Mouse (Mus musculus) forebrain, embryonic 13.5 days (tissue): ENCODE results near the gene Gabra5. TPM values are rescaled to one million over a fixed set of nuclear protein-coding genes. Genes with fewer than 3 reads are reported as not detected.

Source experiments
- ATAC-seq: fragments of 200-750 bp; cut with Nextera tagmentation; 2 replicates; pipeline ENCODE4 v1.8.0; 2017
- H3K27ac ChIP-seq: fragments of 300-500 bp; sonication (generic); 2 replicates; pipeline ENCODE4 v1.5.1; 2015; ENCODE audit warnings: inconsistent platforms, mild to moderate bottlenecking, moderate library complexity
- H3K27me3 ChIP-seq: fragments of 300-500 bp; sonication (generic); 2 replicates; pipeline ENCODE4 v1.6.1; 2015; ENCODE audit warnings: mild to moderate bottlenecking, inconsistent platforms
- H3K36me3 ChIP-seq: fragments of 300-500 bp; sonication (generic); 2 replicates; pipeline ENCODE4 v1.6.1; 2015; ENCODE audit warnings: mild to moderate bottlenecking, inconsistent platforms; ENCODE audit not compliant: poor library complexity, severe bottlenecking
- H3K4me1 ChIP-seq: fragments of 300-500 bp; sonication (generic); 2 replicates; pipeline ENCODE4 v1.6.1; 2015; ENCODE audit warnings: inconsistent platforms
- H3K4me2 ChIP-seq: fragments of 300-500 bp; sonication (generic); 2 replicates; pipeline ENCODE4 v1.6.1; 2015; ENCODE audit warnings: inconsistent platforms, mild to moderate bottlenecking, moderate library complexity
- H3K4me3 ChIP-seq: fragments of 300-500 bp; sonication (generic); 2 replicates; pipeline ENCODE4 v1.5.1; 2015; ENCODE audit warnings: mild to moderate bottlenecking, inconsistent platforms
- H3K9ac ChIP-seq: fragments of 300-500 bp; sonication (generic); 2 replicates; pipeline ENCODE4 v1.6.1; 2015; ENCODE audit warnings: mild to moderate bottlenecking, inconsistent platforms
- H3K9me3 ChIP-seq: fragments of 300-500 bp; sonication (generic); replicated peaks from 2 replicates; pipeline ENCODE4 v1.6.1; 2016; ENCODE audit warnings: inconsistent platforms
- WGBS: fragments of 180-500 bp; shearing (Covaris S2); methylation state at CpG from one replicate; pipeline ENCODE4 v1.1.7; 2015; 5-methylcytosine and 5-hydroxymethylcytosine counted together
- polyA plus RNA-seq: library from polyadenylated mRNA; unstranded; fragments of >200 nt; fragmentation: Nextera tagmentation; extraction: Ambion mirVana; gene quantifications from 2 replicates; pipeline ENCODE4 v1.2.1, GENCODE M21; 2015

Gene Gabra5
- polyA plus RNA-seq, 1 experiment from 2014 or later = 5.7 TPM

DNA sequence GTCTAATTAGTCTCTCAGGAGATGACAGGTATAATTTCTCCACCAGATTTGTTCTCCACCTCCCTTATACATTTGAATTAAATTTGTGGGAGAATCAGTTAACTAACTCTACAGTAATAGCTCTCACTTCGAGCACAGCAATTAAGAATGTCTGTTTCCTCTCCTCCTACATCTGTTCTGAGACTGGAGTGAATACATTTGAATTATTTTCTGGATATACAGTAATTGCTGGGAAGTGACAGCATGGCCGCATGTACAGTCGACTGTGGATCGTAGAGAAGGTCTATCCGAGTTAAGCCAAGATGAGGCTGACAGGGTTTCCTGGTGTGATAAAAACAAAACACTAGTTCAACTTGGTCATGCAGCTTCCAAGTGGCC lies 143.9 kb downstream of the Gabra5 start:
- peak overlapping the region; percentile 6; the same call in 1 of the 2 replicates for H3K27ac ChIP-seq
- WGBS = 76% methylated on average over 5 of the region's 5 CpGs
- H3K27me3 ChIP-seq = no peaks in the 10 kb centered on the region
- no peaks in the 10 kb centered on the region for H3K36me3 ChIP-seq
- H3K9me3 ChIP-seq = no peaks in the 10 kb centered on the region
- ATAC-seq = peak; percentile 90
- no peak overlapping the region for H3K9ac ChIP-seq
- no peaks in the 10 kb centered on the region for H3K4me1 ChIP-seq
- no peak overlapping the region for H3K4me3 ChIP-seq
- no peak overlapping the region for H3K4me2 ChIP-seq

DNA sequence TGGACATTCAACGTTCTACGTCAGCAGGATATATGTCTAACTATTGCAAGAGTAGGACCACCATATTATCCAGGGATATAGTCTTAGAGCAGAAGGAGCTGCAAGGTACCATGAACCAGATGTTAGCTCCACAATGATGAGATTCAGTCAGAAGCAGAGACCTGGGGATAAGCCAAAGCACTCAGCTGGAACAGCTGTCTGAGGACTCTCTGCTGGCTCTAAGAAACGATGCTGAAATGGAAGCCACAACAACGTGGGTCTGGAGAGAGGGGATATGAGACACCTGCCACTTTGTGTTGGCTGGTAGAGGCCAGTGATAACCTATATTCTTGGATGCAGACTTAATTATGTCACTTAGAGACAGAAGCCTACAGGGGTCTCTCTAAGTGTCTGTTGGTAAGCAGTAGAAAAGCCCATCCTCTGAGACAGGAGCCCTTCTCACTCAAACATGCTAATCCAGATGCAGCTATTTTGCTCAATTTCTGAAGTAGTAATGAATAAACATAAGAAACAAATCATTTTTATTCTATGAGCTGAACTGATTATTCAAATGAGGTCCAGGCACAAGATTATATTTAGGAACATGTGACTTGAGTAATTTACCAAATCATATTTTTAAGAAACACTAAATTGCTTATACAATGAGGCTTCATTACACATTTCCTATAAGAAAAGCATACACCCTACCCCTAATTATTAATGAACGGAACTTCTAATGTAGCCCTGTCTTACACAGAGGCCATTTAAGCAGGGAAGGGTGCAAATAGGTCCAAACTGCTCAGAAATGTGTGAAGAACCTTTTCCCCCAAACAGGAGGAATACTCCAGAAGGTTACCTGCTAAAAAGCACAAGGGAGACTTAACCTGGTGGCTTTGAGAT lies 144.5 kb downstream of the Gabra5 start:
- Histone ChIP-seq H3K4me2 (no peak overlapping the region), H3K4me3 (no peak overlapping the region), H3K9ac (no peak overlapping the region), H3K27ac (peak overlapping the region; percentile 48; the same call in 1 of the 2 replicates), H3K4me1 (no peaks in the 10 kb centered on the region), H3K36me3 (no peaks in the 10 kb centered on the region), H3K27me3 (no peaks in the 10 kb centered on the region), H3K9me3 (no peaks in the 10 kb centered on the region)
- peak; percentile 80 for ATAC-seq
- 83% methylated on average over 5 of the region's 5 CpGs for WGBS

DNA sequence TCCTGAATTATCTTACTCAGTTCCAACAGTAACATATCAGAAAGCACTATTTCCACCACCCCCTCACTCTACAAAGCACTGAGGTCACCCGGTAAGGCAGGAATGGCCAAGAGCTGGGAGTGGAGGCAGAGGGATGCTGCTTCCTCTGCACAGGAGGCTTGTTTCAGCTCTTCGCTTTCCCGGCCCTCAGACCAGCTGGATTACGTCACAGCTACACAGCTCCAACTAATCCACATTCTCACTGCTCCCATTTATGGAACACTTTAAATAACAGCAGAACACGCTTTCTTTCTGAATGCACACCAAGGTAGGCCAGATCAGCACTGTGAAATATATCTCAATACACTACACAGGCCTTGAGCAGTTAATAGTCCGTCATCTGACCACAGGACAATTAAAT lies 146.0 kb downstream of the Gabra5 start:
- no peaks in the 10 kb centered on the region for H3K9me3 ChIP-seq
- ATAC-seq = no peak
- H3K4me1 ChIP-seq = no peaks in the 10 kb centered on the region
- H3K36me3 ChIP-seq = no peaks in the 10 kb centered on the region
- H3K27me3 ChIP-seq = no peaks in the 10 kb centered on the region
- H3K4me3 ChIP-seq = no peak overlapping the region
- no peak overlapping the region for H3K27ac ChIP-seq
- H3K4me2 ChIP-seq = no peak overlapping the region
- 88% methylated on average over 6 of the region's 6 CpGs for WGBS
- no peak overlapping the region for H3K9ac ChIP-seq

DNA sequence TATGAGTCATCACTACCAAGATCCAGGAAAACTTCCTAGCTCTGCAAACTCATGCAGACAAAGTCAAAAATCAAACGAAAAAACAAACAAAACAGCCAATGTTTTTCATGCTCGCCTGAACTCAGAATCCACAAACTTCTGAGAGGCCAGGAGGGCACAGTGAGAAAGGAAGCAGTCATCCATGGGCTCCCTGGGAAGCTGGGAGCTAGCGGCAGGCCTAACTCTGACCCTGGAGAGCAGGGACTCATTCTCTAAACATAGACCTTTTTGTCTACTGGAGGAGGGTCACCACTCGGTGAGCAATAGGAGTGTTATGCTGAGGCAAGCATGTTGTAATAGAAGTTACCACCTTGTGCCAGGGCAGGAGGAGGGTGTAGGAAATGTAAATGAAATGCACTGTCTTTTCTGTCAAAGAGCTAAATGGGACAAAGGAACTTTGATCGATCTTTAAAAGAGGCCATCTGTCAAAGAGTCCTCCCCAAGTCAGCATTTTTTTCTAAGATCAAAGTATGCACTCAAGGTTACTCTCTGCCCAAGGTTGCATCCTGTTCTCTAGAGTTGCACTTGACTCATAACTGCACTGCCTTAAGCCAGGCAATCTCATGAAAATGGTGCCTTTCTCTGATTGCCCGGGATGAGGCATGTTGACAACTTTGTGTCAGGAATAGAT lies 151.9 kb downstream of the Gabra5 start:
- Histone ChIP-seq H3K4me3 (no peak overlapping the region), H3K9ac (no peak overlapping the region), H3K36me3 (no peaks in the 10 kb centered on the region), H3K27ac (no peak overlapping the region), H3K9me3 (no peaks in the 10 kb centered on the region), H3K27me3 (no peaks in the 10 kb centered on the region), H3K4me1 (no peaks in the 10 kb centered on the region), H3K4me2 (no peak overlapping the region)
- no peak for ATAC-seq
- WGBS = 52% methylated on average over 6 of the region's 6 CpGs

Other genes starting within 250 kb of the Gabra5 start
- 1.3 and 1.7 TPM in 2 replicates for gene Gabrg3, start 122.9 kb downstream of the Gabra5 start, polyA plus RNA-seq
- 16.1 and 18.7 TPM in 2 replicates for gene Gabrb3, start 90.4 kb downstream of the Gabra5 start, polyA plus RNA-seq